Comparison of ENCODE assay signal across 8 mouse cellular contexts in genomic region chr10:7663159-7664026, GRCm38 (mm10). TPM values are rescaled to one million over a fixed set of nuclear protein-coding genes. Genes with fewer than 3 reads are reported as not detected.
DNase-seq lines count a peak whose midpoint lies in the region; ATAC-seq lines count a peak whose summit lies in the region.

No protein-coding gene starts in this region.

- H3K9me3 ChIP-seq in intestine, embryonic 16.5 days (ENCODE audit: control insufficient read depth, low read length): no peaks in the 10 kb centered on the region
- no peaks in the 10 kb centered on the region for H3K9me3 ChIP-seq in midbrain, embryonic 10.5 days (replicated peaks)

- H3K27ac ChIP-seq in intestine, embryonic 16.5 days (ENCODE audit: low read length): peak overlapping the region; percentile 94
- H3K27ac ChIP-seq in midbrain, embryonic 10.5 days (replicated peaks): peak overlapping the region; percentile 94

- H3K4me3 ChIP-seq in intestine, embryonic 16.5 days (ENCODE audit: low read length): peak overlapping the region; percentile 99
- peak overlapping the region; percentile 92 for H3K4me3 ChIP-seq in midbrain, embryonic 10.5 days

- H3K9ac ChIP-seq in intestine, embryonic 16.5 days (ENCODE audit: low read depth, low read length): peak overlapping the region; percentile 87

- intact Hi-C loops in gastrocnemius, postnatal 36 days (cut with DNase I): loop anchor here (5.0 kb wide), 1 partner anchor 36 kb away; no protein-coding TSS in a partner anchor
- intact Hi-C loops in left cerebral cortex, postnatal 36 days (cut with DNase I): loop anchor here (1.0 kb wide), 1 partner anchor 18 kb away; the partner anchor contains the start of genes Lats1 and Pcmt1

- H3K36me3 ChIP-seq in intestine, embryonic 16.5 days (ENCODE audit: control insufficient read depth, insufficient read depth, low read length): no peaks in the 10 kb centered on the region
- H3K36me3 ChIP-seq in midbrain, embryonic 10.5 days: no peaks in the 10 kb centered on the region

- no peaks in the 10 kb centered on the region for H3K27me3 ChIP-seq in intestine, embryonic 16.5 days (replicated peaks; ENCODE audit: control insufficient read depth, insufficient read depth, low read length)
- H3K27me3 ChIP-seq in midbrain, embryonic 10.5 days (ENCODE audit: low read depth, poor library complexity, severe bottlenecking): no peaks in the 10 kb centered on the region

- peak; percentile 94 for ATAC-seq in intestine, embryonic 16.5 days

- WGBS in intestine, embryonic 16.5 days: under 1% methylated on average over 64 of the region's 64 CpGs
- WGBS in midbrain, embryonic 10.5 days: 2% methylated on average over 64 of the region's 64 CpGs

- H3K4me1 ChIP-seq in intestine, embryonic 16.5 days (ENCODE audit: control insufficient read depth, insufficient read depth, low read length): peaks cover 5% of the 10 kb centered on the region; the same call in 1 of the 2 replicates
- H3K4me1 ChIP-seq in midbrain, embryonic 10.5 days: peaks cover 21% of the 10 kb centered on the region

- peak; percentile 88 for DNase-seq in adrenal gland, adult 8-10 months
- DNase-seq in embryo, embryonic 11.5 days (ENCODE audit: low read depth, low spot score): peak; percentile 79
- DNase-seq in gastrocnemius, postnatal 36 days: peak; percentile 89 to 92
- DNase-seq in left cerebral cortex, postnatal 36 days (ENCODE audit: low spot score in 2 of 2): peak; percentile 93 to 98
- DNase-seq in midbrain, embryonic 10.5 days (ENCODE audit: low spot score): peak; percentile 90
- peak; percentile 89 to 90 for DNase-seq in right cerebral cortex, postnatal 36 days (ENCODE audit: low spot score in 2 of 2)
- peak; percentile 90 to 91 for DNase-seq in urinary bladder, postnatal 4 days (ENCODE audit: low spot score in 2 of 2)

- H3K4me2 ChIP-seq in intestine, embryonic 16.5 days (ENCODE audit: low read depth, low read length): peak overlapping the region; percentile 88

RNA-seq across cellular contexts. Expression of gene Nup43, which starts 3.9 kb away (rescaled TPM):
- total RNA-seq in adrenal gland, adult 8-10 months (2022): 10 to 100 TPM; 10.8 to 12.1 (median 11.6) TPM
- 1 to 10 TPM; 4.5 to 5.6 TPM for total RNA-seq in gastrocnemius, postnatal 36 days (2021)
- polyA plus RNA-seq in intestine, embryonic 16.5 days (2015; fragmentation: Nextera tagmentation; extraction: Ambion mirVana): 36.9 and 39.5 TPM in 2 replicates
- 1 to 10 TPM; 4.4 to 4.5 TPM for total RNA-seq in left cerebral cortex, postnatal 36 days (2021)
- 74.9 and 90.2 TPM in 2 replicates for polyA plus RNA-seq in midbrain, embryonic 10.5 days (2016; fragmentation: Nextera tagmentation; extraction: Ambion mirVana)

RNA-seq across cellular contexts. Expression of gene Pcmt1, which starts 17.5 kb away (rescaled TPM):
- 10 to 100 TPM; 76.6 to 89.1 (median 83.4) TPM for total RNA-seq in adrenal gland, adult 8-10 months (2022)
- 100 to 1,000 TPM; 102 to 104 TPM for total RNA-seq in gastrocnemius, postnatal 36 days (2021)
- polyA plus RNA-seq in intestine, embryonic 16.5 days (2015; fragmentation: Nextera tagmentation; extraction: Ambion mirVana): 105 and 112 TPM in 2 replicates
- 100 to 1,000 TPM; 179 to 195 TPM for total RNA-seq in left cerebral cortex, postnatal 36 days (2021)
- 137 and 144 TPM in 2 replicates for polyA plus RNA-seq in midbrain, embryonic 10.5 days (2016; fragmentation: Nextera tagmentation; extraction: Ambion mirVana)

RNA-seq across cellular contexts. Expression of gene Lats1, which starts 17.6 kb away (rescaled TPM):
- 10 to 100 TPM; 47.9 to 54.8 (median 53.3) TPM for total RNA-seq in adrenal gland, adult 8-10 months (2022)
- total RNA-seq in gastrocnemius, postnatal 36 days (2021): 10 to 100 TPM in 1 of 2 experiments, 1 to 10 TPM in 1; 9.3 to 11.5 TPM
- polyA plus RNA-seq in intestine, embryonic 16.5 days (2015; fragmentation: Nextera tagmentation; extraction: Ambion mirVana): 5.7 and 7.3 TPM in 2 replicates
- total RNA-seq in left cerebral cortex, postnatal 36 days (2021): 10 to 100 TPM; 30.3 to 34.3 TPM
- polyA plus RNA-seq in midbrain, embryonic 10.5 days (2016; fragmentation: Nextera tagmentation; extraction: Ambion mirVana): 8.4 and 10.5 TPM in 2 replicates

Comparison
In these comparisons a context has a peak if more than half of its experiments do, and no peak if none do; other contexts are left out.
1. Peak in every context shown above with its lines: DNase-seq, ATAC-seq, H3K4me3 ChIP-seq and H3K27ac ChIP-seq.